Mouse (Mus musculus) kidney, postnatal 0 days (tissue): ENCODE measurements around the gene Pgc. TPM values are rescaled to one million over a fixed set of nuclear protein-coding genes. Genes with fewer than 3 reads are reported as not detected.
A peak's percentile ranks its signal among the peaks of the same experiment; 100 is the strongest.

Experiments used
- ATAC-seq: fragments of 200-750 bp; cut with Nextera tagmentation; replicated peaks from 2 replicates; pipeline ENCODE4 v1.8.0; 2017; ENCODE audit warnings: low read depth, moderate number of reproducible peaks, moderate TSS enrichment, moderate library complexity; ENCODE audit not compliant: low FRiP score
- DNase-seq: peaks from one replicate; pipeline ENCODE4 v3.0.0-alpha.2; 2016; ENCODE audit warnings: low spot score
- H3K27ac ChIP-seq: fragments of 300-500 bp; sonication (generic); 2 replicates; pipeline ENCODE4 v1.5.1; 2014; ENCODE audit warnings: mild to moderate bottlenecking
- H3K27me3 ChIP-seq: fragments of 300-500 bp; sonication (generic); 2 replicates; pipeline ENCODE4 v1.6.1; 2014; ENCODE audit warnings: low read length, mixed read lengths; ENCODE audit not compliant: insufficient read depth
- H3K36me3 ChIP-seq: fragments of 300-500 bp; sonication (generic); 2 replicates; pipeline ENCODE4 v1.6.1; 2014; ENCODE audit warnings: low read length, mixed read lengths; ENCODE audit not compliant: insufficient read depth
- H3K4me1 ChIP-seq: fragments of 300-500 bp; sonication (generic); replicated peaks from 2 replicates; pipeline ENCODE4 v1.6.1; 2014; ENCODE audit warnings: antibody characterized with exemption, low read length, mixed read lengths; ENCODE audit not compliant: insufficient read depth
- H3K4me2 ChIP-seq: fragments of 300-500 bp; sonication (generic); 2 replicates; pipeline ENCODE4 v1.6.1; 2014; ENCODE audit warnings: mild to moderate bottlenecking, low read length, moderate library complexity, mixed read lengths
- H3K4me3 ChIP-seq: fragments of 300-500 bp; sonication (generic); replicated peaks from 2 replicates; pipeline ENCODE4 v1.5.1; 2014; ENCODE audit warnings: low read depth, low read length
- H3K9ac ChIP-seq: fragments of 300-500 bp; sonication (generic); 2 replicates; pipeline ENCODE4 v1.6.1; 2014; ENCODE audit warnings: low read depth, low read length
- H3K9me3 ChIP-seq: fragments of 300-500 bp; sonication (generic); replicated peaks from 2 replicates; pipeline ENCODE4 v1.6.1; 2016; ENCODE audit warnings: low read length, inconsistent platforms, mixed read lengths
- CTCF ChIP-seq: IDR thresholded peaks from 2 replicates; pipeline ENCODE4 v1.5.1; 2016; ENCODE audit warnings: antibody characterized with exemption, low read depth, mild to moderate bottlenecking, moderate library complexity
- WGBS: fragments of 180-500 bp; shearing (Covaris S2); extraction: QIAGEN DNeasy Blood & Tissue Kit; methylation state at CpG from one replicate; pipeline ENCODE4 v1.1.7; 2014; 5-methylcytosine and 5-hydroxymethylcytosine counted together
- polyA plus RNA-seq: library from polyadenylated mRNA; unstranded; fragments of >200 nt; fragmentation: Nextera tagmentation; extraction: Ambion mirVana; gene quantifications from 2 replicates; pipeline ENCODE4 v1.2.1, GENCODE M21; 2015

The Pgc gene
- polyA plus RNA-seq, 1 experiment from 2014 or later, result 0.08 TPM

- H3K9ac ChIP-seq, result peak within 1 kb of the TSS; percentile 70
- H3K9me3 ChIP-seq, result no peaks in the 10 kb centered on the region
- peak; percentile 35; the same call in 1 of the 2 replicates for ATAC-seq
- 1% methylated on average over 58 of the region's 58 CpGs for WGBS
- no peaks in the 10 kb centered on the region for H3K27me3 ChIP-seq
- peak; percentile 23; the same call in 1 of the 2 replicates for TF ChIP-seq CTCF
- peak within 1 kb of the TSS; percentile 62 for H3K4me3 ChIP-seq
- H3K4me1 ChIP-seq, result peaks cover 9% of the 10 kb centered on the region; the same call in 1 of the 2 replicates
- H3K4me2 ChIP-seq, result peak within 1 kb of the TSS; percentile 96
- H3K36me3 ChIP-seq, result 0 out of 2 replicates have a peak, but pooled peaks cover 16% of the 10 kb centered on the region
- H3K27ac ChIP-seq, result peak within 1 kb of the TSS; percentile 80
- peak; percentile 74 for DNase-seq
Observed at GRCm38 (mm10) chr17:47688608-47689575, 37.8 kb upstream of the Pgc start, which contains the start of gene Frs3. Frs3 (plus strand) TSS chr17:47689030.

GRCm38 (mm10) chr17:47689894-47690293, 36.7 kb upstream of the Pgc start:
- ATAC-seq (no peak), DNase-seq (no peak)
- TF ChIP-seq CTCF, result no peak
- 84% methylated on average over 8 of the region's 8 CpGs for WGBS
- Histone ChIP-seq H3K9me3 (no peaks in the 10 kb centered on the region), H3K27me3 (no peaks in the 10 kb centered on the region), H3K9ac (no peak overlapping the region), H3K4me2 (no peak overlapping the region), H3K4me3 (no peak overlapping the region), H3K27ac (no peak overlapping the region), H3K36me3 (0 out of 2 replicates have a peak, but pooled peaks cover 12% of the 10 kb centered on the region), H3K4me1 (peaks cover 9% of the 10 kb centered on the region; the same call in 1 of the 2 replicates)

GRCm38 (mm10) chr17:47691650-47692049, 35.0 kb upstream of the Pgc start:
- DNase-seq (no peak), ATAC-seq (no peak)
- no peaks in the 10 kb centered on the region for H3K36me3 ChIP-seq
- no peak overlapping the region for H3K4me2 ChIP-seq
- no peaks in the 10 kb centered on the region for H3K27me3 ChIP-seq
- no peaks in the 10 kb centered on the region for H3K9me3 ChIP-seq
- H3K9ac ChIP-seq, result no peak overlapping the region
- TF ChIP-seq CTCF, result no peak
- H3K27ac ChIP-seq, result no peak overlapping the region
- no peak overlapping the region for H3K4me3 ChIP-seq
- WGBS, result 96% methylated on average over 3 of the region's 3 CpGs
- peaks cover 13% of the 10 kb centered on the region; the same call in 1 of the 2 replicates for H3K4me1 ChIP-seq

- no peak for TF ChIP-seq CTCF
- Histone ChIP-seq H3K4me3 (peak overlapping the region; percentile 87), H3K4me1 (peaks cover 8% of the 10 kb centered on the region; the same call in 1 of the 2 replicates), H3K9me3 (no peaks in the 10 kb centered on the region), H3K9ac (peak overlapping the region; percentile 84), H3K36me3 (no peaks in the 10 kb centered on the region), H3K27ac (no peak overlapping the region), H3K4me2 (peak overlapping the region; percentile 75), H3K27me3 (no peaks in the 10 kb centered on the region)
- ATAC-seq (no peak), DNase-seq (no peak)
- WGBS, result 27% methylated on average over 13 of the region's 13 CpGs
Observed at GRCm38 (mm10) chr17:47693671-47694441, 32.8 kb upstream of the Pgc start.

GRCm38 (mm10) chr17:47694442-47694502, 32.4 kb upstream of the Pgc start, which contains the start of gene Gm21981:
Gm21981 (minus strand) TSS chr17:47694455.
- DNase-seq (no peak), ATAC-seq (no peak)
- no peaks in the 10 kb centered on the region; the same call in 1 of the 2 replicates for H3K36me3 ChIP-seq
- no peak; the same call in 1 of the 2 replicates for TF ChIP-seq CTCF
- peaks cover 6% of the 10 kb centered on the region; the same call in 1 of the 2 replicates for H3K4me1 ChIP-seq
- H3K27me3 ChIP-seq, result no peaks in the 10 kb centered on the region
- H3K9me3 ChIP-seq, result no peaks in the 10 kb centered on the region
- peak within 1 kb of the TSS; percentile 74 for H3K27ac ChIP-seq
- H3K4me2 ChIP-seq, result peak within 1 kb of the TSS; percentile 75
- H3K4me3 ChIP-seq, result peak within 1 kb of the TSS; percentile 87
- 4% methylated on average over 3 of the region's 3 CpGs for WGBS
- peak within 1 kb of the TSS; percentile 84 for H3K9ac ChIP-seq

GRCm38 (mm10) chr17:47694503-47695336, 31.9 kb upstream of the Pgc start, which contains the start of gene Prickle4:
Prickle4 (minus strand) TSS chr17:47694736.
- H3K27ac ChIP-seq, result peak within 1 kb of the TSS; percentile 74
- DNase-seq (peak; percentile 97), ATAC-seq (peak; percentile 94)
- peaks cover 4% of the 10 kb centered on the region; the same call in 1 of the 2 replicates for H3K36me3 ChIP-seq
- peak; percentile 85 for TF ChIP-seq CTCF
- H3K9ac ChIP-seq, result peak within 1 kb of the TSS; percentile 84
- no peaks in the 10 kb centered on the region for H3K9me3 ChIP-seq
- peak within 1 kb of the TSS; percentile 75 for H3K4me2 ChIP-seq
- no peaks in the 10 kb centered on the region for H3K27me3 ChIP-seq
- H3K4me1 ChIP-seq, result peaks cover 5% of the 10 kb centered on the region; the same call in 1 of the 2 replicates
- whole genome bisulfite sequencing, result under 1% methylated on average over 82 of the region's 82 CpGs
- H3K4me3 ChIP-seq, result peak within 1 kb of the TSS; percentile 87
